Mouse (Mus musculus) ES-E14 (cell line): Measurements from ENCODE around the gene H2-Q4.
"Not testable (repeated sequence)": the region's sequence is repeated elsewhere in the genome, so short reads cannot be mapped to it uniquely, and the experiment has no call there.

Experiments used
- CHD2 ChIP-seq: IDR thresholded peaks from 2 replicates; pipeline ENCODE4 v1.6.1; 2014; ENCODE audit warnings: mild to moderate bottlenecking, low read depth, low read length, inconsistent platforms
- HCFC1 ChIP-seq: IDR thresholded peaks from 2 replicates; pipeline ENCODE4 v1.6.1; 2012; ENCODE audit warnings: low read length, inconsistent platforms, borderline replicate concordance; ENCODE audit not compliant: insufficient read depth
- MAFK ChIP-seq: IDR thresholded peaks from 2 replicates; pipeline ENCODE4 v1.6.1; 2014; ENCODE audit warnings: mild to moderate bottlenecking, low read depth, low read length, inconsistent platforms; ENCODE audit not compliant: insufficient read depth
- ZC3H11A ChIP-seq: IDR thresholded peaks from 2 replicates; pipeline ENCODE4 v1.6.1; 2012; ENCODE audit warnings: low read depth, mild to moderate bottlenecking, inconsistent platforms, low read length, borderline replicate concordance
- ZNF384 ChIP-seq: IDR thresholded peaks from 2 replicates; pipeline ENCODE4 v1.6.1; 2012; ENCODE audit warnings: low read depth, low read length, inconsistent platforms

DNA sequence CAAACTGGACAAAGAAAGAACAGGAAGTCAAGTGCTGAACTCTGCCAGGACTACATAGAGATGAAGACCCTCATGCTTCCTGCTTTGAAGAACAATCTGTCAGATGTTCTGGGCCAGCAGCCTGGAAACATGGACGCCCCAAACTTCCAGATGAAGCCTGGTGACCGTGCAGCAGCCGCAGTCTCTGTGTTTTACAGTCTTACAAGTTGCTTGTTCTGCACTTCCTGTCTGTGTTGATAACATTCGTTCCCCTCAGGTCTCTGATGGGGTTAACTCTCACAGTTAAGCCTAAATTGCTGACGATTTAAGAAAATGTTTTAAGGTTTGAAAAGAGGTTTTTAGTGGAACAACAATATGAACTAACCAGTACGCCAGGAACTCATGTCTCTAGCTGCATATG is 47.9 kb upstream of the H2-Q4 start:
- TF ChIP-seq MAFK, CHD2, ZC3H11A, ZNF384, HCFC1: not testable (repeated sequence)
